Mouse (Mus musculus): ENCODE data around the gene Styxl1. TPM values are rescaled to one million over a fixed set of nuclear protein-coding genes. Genes with fewer than 3 reads are reported as not detected.

Gene Styxl1
- polyA plus RNA-seq (2012; rRNA removed): 0.26 and 0.62 TPM in 2 replicates

DNA sequence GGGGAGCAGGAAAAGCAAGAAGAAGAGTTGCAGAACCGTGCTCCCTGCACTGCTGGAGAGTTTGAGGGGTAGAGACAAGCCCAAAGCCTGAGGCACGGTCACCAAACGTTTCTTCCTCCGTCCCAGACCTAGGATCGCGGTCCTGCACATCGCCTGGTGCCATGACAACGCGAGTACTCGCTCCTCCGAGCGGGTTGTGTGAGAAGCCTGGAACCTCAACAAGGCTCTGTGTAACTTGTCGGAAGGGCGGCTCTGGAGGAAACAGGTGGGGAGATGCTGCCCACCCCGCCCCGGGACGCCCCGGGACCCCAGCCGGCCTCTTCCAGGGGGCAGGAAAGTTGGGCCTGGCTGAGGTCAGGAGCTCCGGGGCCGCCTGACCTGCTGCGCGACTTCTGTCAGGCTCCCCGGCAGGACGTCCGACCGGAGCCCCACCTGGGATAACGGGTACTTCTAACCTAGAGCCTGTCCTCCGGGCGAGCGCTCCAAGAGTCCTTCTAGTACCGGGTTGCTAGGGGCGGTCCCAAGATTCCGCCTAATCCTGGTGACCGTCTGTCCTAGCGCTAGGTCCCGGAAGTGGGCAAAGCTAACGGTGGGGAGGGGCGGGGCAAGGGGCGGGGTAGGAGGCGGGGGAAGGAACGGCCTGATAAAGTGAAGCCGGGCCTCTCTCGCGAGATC, at the start of gene Styxl1:
Gene Styxl1, minus strand, starts transcription at position 590 of the 675 bp plus-strand sequence.
- TF ChIP-seq POLR2A (IDR thresholded peaks at IDR 0.05; ENCODE audit: borderline replicate concordance, insufficient read depth, low read length) (no peak), CTCF (IDR thresholded peaks at IDR 0.05; ENCODE audit: borderline replicate concordance, insufficient read depth, low read depth, low read length) (no peak)
- Histone ChIP-seq H3K27me3 (ENCODE audit: control insufficient read depth, insufficient read depth, low read length) (no peaks in the 10 kb centered on the region), H3K27ac (ENCODE audit: insufficient read depth, low read length) (peak within 1 kb of the TSS; percentile 94), H3K4me1 (ENCODE audit: control insufficient read depth, insufficient read depth, low read length) (peaks cover 11% of the 10 kb centered on the region; the same call in 1 of the 2 replicates), H3K4me3 (replicated peaks; ENCODE audit: insufficient read depth, low read depth, low read length) (peak within 1 kb of the TSS; percentile 95)
- DNase-seq: no peak
- under 1% methylated on average over 45 of the region's 45 CpGs for WGBS

DNA sequence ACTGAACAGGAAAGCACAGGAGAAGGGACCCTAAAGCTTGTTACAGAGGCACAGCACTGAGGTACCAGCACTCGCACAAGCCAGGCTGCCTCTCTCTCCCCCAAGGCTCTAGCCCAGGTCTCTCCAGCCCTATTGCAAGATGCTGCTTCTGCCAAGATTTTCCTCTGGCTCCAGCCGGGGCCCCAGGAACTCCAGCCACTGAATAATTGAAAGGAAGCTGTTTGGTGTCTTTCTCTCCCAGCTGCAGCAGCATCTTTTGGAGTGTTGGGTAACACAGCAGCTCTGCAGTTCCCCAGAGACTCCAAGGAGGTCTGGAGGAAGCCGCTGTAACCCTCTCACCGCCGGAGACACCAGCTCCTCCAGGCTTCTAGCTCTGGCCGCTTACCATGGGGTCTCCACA, 48.0 kb upstream of the Styxl1 start:
- Histone ChIP-seq H3K27me3 (ENCODE audit: control insufficient read depth, insufficient read depth, low read length) (no peaks in the 10 kb centered on the region), H3K27ac (ENCODE audit: insufficient read depth, low read length) (no peak overlapping the region), H3K4me1 (ENCODE audit: control insufficient read depth, insufficient read depth, low read length) (peaks cover 29% of the 10 kb centered on the region), H3K4me3 (replicated peaks; ENCODE audit: insufficient read depth, low read depth, low read length) (no peak overlapping the region)
- WGBS: 36% methylated on average over 6 of the region's 6 CpGs
- DNase-seq: peak in 1 of 2 experiments; percentile 28
- TF ChIP-seq CTCF (IDR thresholded peaks at IDR 0.05; ENCODE audit: borderline replicate concordance, insufficient read depth, low read depth, low read length) (no peak), POLR2A (IDR thresholded peaks at IDR 0.05; ENCODE audit: borderline replicate concordance, insufficient read depth, low read length) (no peak)

DNA sequence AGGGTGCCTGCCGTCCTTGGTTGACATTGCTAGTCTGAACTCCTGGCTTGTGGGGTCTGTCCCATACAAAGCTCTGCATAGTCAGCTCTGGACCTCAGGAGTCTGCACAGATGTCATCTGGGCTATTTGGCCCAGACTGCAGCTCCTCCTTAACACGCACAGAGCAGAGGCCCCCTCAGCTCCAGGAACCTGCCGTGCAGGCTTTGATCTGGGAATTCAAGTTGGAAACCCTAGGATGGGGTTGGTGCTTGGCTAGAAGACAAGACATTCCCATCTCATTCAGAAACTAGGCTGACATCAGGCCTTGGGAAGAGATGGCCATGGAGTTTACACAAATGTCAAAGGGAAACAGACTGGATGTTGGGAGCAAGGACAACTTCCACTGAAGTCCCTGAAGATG, 46.3 kb upstream of the Styxl1 start:
- peaks cover 33% of the 10 kb centered on the region for H3K4me1 ChIP-seq (ENCODE audit: control insufficient read depth, insufficient read depth, low read length)
- H3K27me3 ChIP-seq (ENCODE audit: control insufficient read depth, insufficient read depth, low read length): no peaks in the 10 kb centered on the region
- no peak for DNase-seq
- H3K4me3 ChIP-seq (replicated peaks; ENCODE audit: insufficient read depth, low read depth, low read length): no peak overlapping the region
- no peak for TF ChIP-seq CTCF (IDR thresholded peaks at IDR 0.05; ENCODE audit: borderline replicate concordance, insufficient read depth, low read depth, low read length)
- no peak for TF ChIP-seq POLR2A (IDR thresholded peaks at IDR 0.05; ENCODE audit: borderline replicate concordance, insufficient read depth, low read length)
- no peak overlapping the region for H3K27ac ChIP-seq (ENCODE audit: insufficient read depth, low read length)
- 15% methylated on average over 3 of the region's 3 CpGs for WGBS

DNA sequence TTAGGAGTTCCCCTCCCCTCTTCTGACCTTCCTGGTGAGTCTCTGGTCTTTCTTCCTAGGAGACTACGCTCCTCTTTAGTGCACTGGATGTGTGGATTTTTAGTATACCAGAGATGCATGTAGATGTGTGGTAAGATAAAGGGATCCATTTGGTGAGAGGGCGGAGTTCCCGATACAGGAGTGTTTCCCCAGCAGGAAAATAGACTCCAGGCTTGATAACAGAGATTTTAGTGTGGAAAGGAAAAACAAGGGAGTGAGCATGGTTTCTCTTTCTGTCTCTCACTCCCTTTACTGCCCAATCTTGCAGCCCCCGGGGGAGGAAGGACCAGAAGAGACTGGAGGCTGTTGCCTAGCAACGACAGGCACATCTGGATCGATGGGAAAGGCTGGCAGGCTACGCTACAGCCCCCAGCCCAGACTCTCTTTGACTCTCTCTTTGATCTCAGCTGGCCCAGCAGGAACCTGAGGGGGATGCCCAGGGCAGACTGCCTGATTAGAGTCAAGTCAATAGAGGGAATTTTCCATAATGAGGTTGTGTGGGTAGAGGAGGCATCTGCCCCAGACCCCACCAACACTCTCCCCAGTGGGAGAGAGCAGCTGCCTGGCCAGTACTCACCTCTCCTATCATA, 44.2 kb upstream of the Styxl1 start:
- DNase-seq: peak in 1 of 2 experiments; percentile 22
- H3K4me1 ChIP-seq (ENCODE audit: control insufficient read depth, insufficient read depth, low read length): peaks cover 52% of the 10 kb centered on the region
- TF ChIP-seq CTCF (IDR thresholded peaks at IDR 0.05; ENCODE audit: borderline replicate concordance, insufficient read depth, low read depth, low read length): no peak
- no peak for TF ChIP-seq POLR2A (IDR thresholded peaks at IDR 0.05; ENCODE audit: borderline replicate concordance, insufficient read depth, low read length)
- WGBS: 34% methylated on average over 7 of the region's 7 CpGs
- H3K27ac ChIP-seq (ENCODE audit: insufficient read depth, low read length): no peak overlapping the region
- H3K27me3 ChIP-seq (ENCODE audit: control insufficient read depth, insufficient read depth, low read length): no peaks in the 10 kb centered on the region
- no peak overlapping the region for H3K4me3 ChIP-seq (replicated peaks; ENCODE audit: insufficient read depth, low read depth, low read length)

DNA sequence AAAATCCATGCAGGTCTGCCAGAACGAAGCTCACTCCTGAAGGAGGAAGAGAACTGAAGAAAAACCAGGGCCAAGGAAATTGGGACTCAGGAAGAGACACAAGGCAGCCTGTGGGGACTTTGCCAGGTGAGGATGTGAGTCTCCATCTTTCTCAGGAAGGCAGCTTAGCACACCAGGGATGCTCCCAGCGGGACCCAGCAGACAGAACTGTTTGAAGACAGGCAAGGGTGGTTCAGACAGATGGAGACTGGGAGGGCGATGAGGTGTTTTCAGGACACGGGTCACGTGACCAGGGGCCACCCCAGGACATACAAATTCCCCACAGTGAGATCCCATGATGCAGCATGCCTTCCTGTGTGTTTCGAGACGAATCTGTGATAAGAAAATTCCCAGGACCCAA, 40.3 kb upstream of the Styxl1 start:
- TF ChIP-seq CTCF (IDR thresholded peaks at IDR 0.05; ENCODE audit: borderline replicate concordance, insufficient read depth, low read depth, low read length) (no peak), POLR2A (IDR thresholded peaks at IDR 0.05; ENCODE audit: borderline replicate concordance, insufficient read depth, low read length) (no peak)
- Histone ChIP-seq H3K4me3 (replicated peaks; ENCODE audit: insufficient read depth, low read depth, low read length) (no peak overlapping the region), H3K4me1 (ENCODE audit: control insufficient read depth, insufficient read depth, low read length) (peaks cover 59% of the 10 kb centered on the region), H3K27ac (ENCODE audit: insufficient read depth, low read length) (peak overlapping the region; percentile 86), H3K27me3 (ENCODE audit: control insufficient read depth, insufficient read depth, low read length) (no peaks in the 10 kb centered on the region)
- DNase-seq: peak; percentile 88 to 91
- 8% methylated on average over 7 of the region's 7 CpGs for WGBS

GRCm38 (mm10) chr5:135812991-135813390, 34.8 kb upstream of the Styxl1 start:
- peak overlapping the region; percentile 78 for H3K27ac ChIP-seq (ENCODE audit: insufficient read depth, low read length)
- DNase-seq: peak; percentile 89 to 90
- WGBS: 3% methylated on average over 5 of the region's 5 CpGs

DNA sequence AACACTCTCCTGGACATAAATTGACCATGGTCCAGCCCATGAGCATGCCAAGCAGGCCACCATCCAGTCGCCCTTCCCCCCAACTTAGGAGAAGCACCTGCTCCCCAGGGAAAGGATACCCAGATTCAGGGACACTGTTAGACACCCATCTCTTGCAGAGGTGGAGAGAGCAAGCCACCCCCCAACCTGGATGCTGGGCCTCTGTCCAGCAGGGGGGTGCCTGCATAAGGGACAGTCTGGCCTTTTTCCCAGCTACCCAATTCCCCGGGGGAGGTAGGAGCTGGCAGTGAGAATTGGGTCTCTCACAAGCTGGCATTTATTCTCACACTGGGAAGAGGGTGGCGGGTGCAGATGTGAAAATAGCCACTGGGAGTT, 29.1 kb upstream of the Styxl1 start:
- Histone ChIP-seq H3K27ac (ENCODE audit: insufficient read depth, low read length) (peak overlapping the region; percentile 81), H3K4me3 (replicated peaks; ENCODE audit: insufficient read depth, low read depth, low read length) (peak overlapping the region; percentile 91), H3K4me1 (ENCODE audit: control insufficient read depth, insufficient read depth, low read length) (peaks cover 34% of the 10 kb centered on the region), H3K27me3 (ENCODE audit: control insufficient read depth, insufficient read depth, low read length) (no peaks in the 10 kb centered on the region)
- 2% methylated on average over 3 of the region's 3 CpGs for WGBS
- no peak for TF ChIP-seq CTCF (IDR thresholded peaks at IDR 0.05; ENCODE audit: borderline replicate concordance, insufficient read depth, low read depth, low read length)
- no peak for TF ChIP-seq POLR2A (IDR thresholded peaks at IDR 0.05; ENCODE audit: borderline replicate concordance, insufficient read depth, low read length)
- peak; percentile 57 to 66 for DNase-seq

More at GRCm38 (mm10) chr5:135812991-135813390, 34.8 kb upstream of the Styxl1 start:
- no peaks in the 10 kb centered on the region for H3K27me3 ChIP-seq (ENCODE audit: control insufficient read depth, insufficient read depth, low read length)
- TF ChIP-seq CTCF (IDR thresholded peaks at IDR 0.05; ENCODE audit: borderline replicate concordance, insufficient read depth, low read depth, low read length) (no peak), POLR2A (IDR thresholded peaks at IDR 0.05; ENCODE audit: borderline replicate concordance, insufficient read depth, low read length) (no peak)
- peak overlapping the region; percentile 13 for H3K4me3 ChIP-seq (replicated peaks; ENCODE audit: insufficient read depth, low read depth, low read length)
- peaks cover 59% of the 10 kb centered on the region for H3K4me1 ChIP-seq (ENCODE audit: control insufficient read depth, insufficient read depth, low read length)
